Mouse (Mus musculus) forebrain, embryonic 10.5 days (tissue): ENCODE data around the gene Spata3. TPM values are rescaled to one million over a fixed set of nuclear protein-coding genes. Genes with fewer than 3 reads are reported as not detected.
"Not testable (repeated sequence)": the region's sequence is repeated elsewhere in the genome, so short reads cannot be mapped to it uniquely, and the experiment has no call there.

Experiments used
- DNase-seq: peaks from one replicate; pipeline ENCODE4 v3.0.0-alpha.2; 2017; ENCODE audit warnings: low spot score; ENCODE audit errors: extremely low spot score
- H3K27ac ChIP-seq: fragments of 300-500 bp; sonication (generic); 2 replicates; pipeline ENCODE4 v1.5.1; 2016; ENCODE audit warnings: mild to moderate bottlenecking
- H3K27me3 ChIP-seq: fragments of 300-500 bp; sonication (generic); 2 replicates; pipeline ENCODE4 v1.6.1; 2016; ENCODE audit warnings: mild to moderate bottlenecking; ENCODE audit not compliant: poor library complexity, severe bottlenecking
- H3K36me3 ChIP-seq: fragments of 300-500 bp; sonication (generic); replicated peaks from 2 replicates; pipeline ENCODE4 v1.6.1; 2016; ENCODE audit warnings: mild to moderate bottlenecking, moderate library complexity
- H3K4me1 ChIP-seq: fragments of 300-500 bp; sonication (generic); 2 replicates; pipeline ENCODE4 v1.6.1; 2016
- H3K4me3 ChIP-seq: fragments of 300-500 bp; sonication (generic); 2 replicates; pipeline ENCODE4 v1.5.1; 2016; ENCODE audit warnings: mild to moderate bottlenecking, moderate library complexity
- H3K9me3 ChIP-seq: fragments of 300-500 bp; sonication (generic); 2 replicates; pipeline ENCODE4 v1.6.1; 2016; ENCODE audit warnings: mild to moderate bottlenecking, moderate library complexity
- WGBS: fragments of 180-500 bp; shearing (Covaris S2); methylation state at CpG from one replicate; pipeline ENCODE4 v1.1.7; 2016; 5-methylcytosine and 5-hydroxymethylcytosine counted together
- polyA plus RNA-seq: library from polyadenylated mRNA; unstranded; fragments of >200 nt; fragmentation: Nextera tagmentation; extraction: Ambion mirVana; gene quantifications from 2 replicates; pipeline ENCODE4 v1.2.1, GENCODE M21; 2016

The Spata3 gene
- polyA plus RNA-seq, 1 experiment from 2014 or later: not detected

GRCm38 (mm10) chr1:85997221-85997620, 19.4 kb upstream of the Spata3 start:
- Histone ChIP-seq H3K9me3 (peaks cover 4% of the 10 kb centered on the region; the same call in 1 of the 2 replicates), H3K4me3 (no peak overlapping the region), H3K4me1 (no peaks in the 10 kb centered on the region), H3K27me3 (no peaks in the 10 kb centered on the region), H3K36me3 (no peaks in the 10 kb centered on the region), H3K27ac (no peak overlapping the region)
- no peak for DNase-seq
- WGBS: 96% methylated on average over 1 of the region's 1 CpGs

- 85% methylated on average over 4 of the region's 4 CpGs for WGBS
- Histone ChIP-seq H3K9me3 (peaks cover 4% of the 10 kb centered on the region; the same call in 1 of the 2 replicates), H3K36me3 (no peaks in the 10 kb centered on the region), H3K4me3 (no peak overlapping the region), H3K4me1 (no peaks in the 10 kb centered on the region), H3K27me3 (no peaks in the 10 kb centered on the region), H3K27ac (no peak overlapping the region)
- DNase-seq: no peak
Observed at GRCm38 (mm10) chr1:85998012-85998411, 18.6 kb upstream of the Spata3 start.

GRCm38 (mm10) chr1:85999853-86000570, 16.6 kb upstream of the Spata3 start:
- H3K36me3 ChIP-seq: no peaks in the 10 kb centered on the region
- H3K4me3 ChIP-seq: no peak overlapping the region
- H3K4me1 ChIP-seq: no peaks in the 10 kb centered on the region
- 86% methylated on average over 18 of the region's 18 CpGs for WGBS
- H3K27ac ChIP-seq: no peak overlapping the region
- no peaks in the 10 kb centered on the region for H3K27me3 ChIP-seq
- no peak for DNase-seq
- peaks cover 4% of the 10 kb centered on the region; the same call in 1 of the 2 replicates for H3K9me3 ChIP-seq

GRCm38 (mm10) chr1:86005540-86005939, 11.1 kb upstream of the Spata3 start:
- Histone ChIP-seq H3K27me3 (no peaks in the 10 kb centered on the region; the same call in 1 of the 2 replicates), H3K4me1 (no peaks in the 10 kb centered on the region), H3K4me3 (no peak overlapping the region), H3K27ac (no peak overlapping the region), H3K36me3 (no peaks in the 10 kb centered on the region), H3K9me3 (no peaks in the 10 kb centered on the region)
- DNase-seq: no peak
- 94% methylated on average over 10 of the region's 10 CpGs for whole genome bisulfite sequencing

DNA sequence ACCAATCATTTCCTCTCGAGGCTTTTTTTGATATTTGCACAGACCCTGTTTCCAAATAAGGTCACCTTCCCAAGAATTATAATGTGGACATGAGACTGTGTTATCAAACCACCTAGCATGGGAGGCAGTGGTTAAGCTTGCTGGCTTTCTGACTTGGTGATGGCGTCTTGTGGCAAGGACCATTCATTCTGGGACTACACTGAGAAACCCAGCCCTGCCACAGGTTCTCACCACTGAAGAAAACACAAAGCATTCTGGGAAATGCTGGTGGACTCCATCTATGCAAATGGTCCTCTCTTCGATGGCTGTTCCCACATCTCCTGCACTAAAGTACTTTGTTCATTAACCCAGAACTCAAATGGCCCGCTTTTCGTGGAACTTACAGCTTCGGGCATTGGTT, 10.6 kb upstream of the Spata3 start:
- Histone ChIP-seq H3K36me3 (no peaks in the 10 kb centered on the region), H3K27me3 (no peaks in the 10 kb centered on the region; the same call in 1 of the 2 replicates), H3K27ac (no peak overlapping the region), H3K4me3 (no peak overlapping the region), H3K4me1 (no peaks in the 10 kb centered on the region), H3K9me3 (no peaks in the 10 kb centered on the region)
- 91% methylated on average over 6 of the region's 6 CpGs for WGBS
- no peak for DNase-seq

DNA sequence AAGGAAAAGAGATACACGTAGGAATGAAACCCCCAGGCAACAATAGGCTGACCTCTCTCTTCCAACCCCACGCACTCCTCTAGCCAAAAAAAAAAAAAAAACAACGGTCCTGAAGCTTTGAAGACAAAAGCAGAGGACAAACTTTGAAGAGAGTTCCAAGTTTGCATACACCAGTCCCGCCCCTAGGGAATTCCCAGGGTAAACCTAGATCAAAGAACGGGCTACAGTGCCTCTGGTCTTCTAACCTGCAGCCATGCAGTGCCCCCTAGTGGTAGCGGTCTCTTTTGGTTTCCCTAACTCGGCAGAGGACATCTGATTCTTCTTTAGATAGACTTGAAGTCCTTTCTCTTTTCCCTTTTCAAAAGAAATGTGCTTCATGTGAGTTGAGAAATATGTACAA, 8.8 kb upstream of the Spata3 start:
- no peaks in the 10 kb centered on the region; the same call in 1 of the 2 replicates for H3K27me3 ChIP-seq
- H3K4me1 ChIP-seq: no peaks in the 10 kb centered on the region
- no peak overlapping the region for H3K4me3 ChIP-seq
- peaks cover 2% of the 10 kb centered on the region; the same call in 1 of the 2 replicates for H3K9me3 ChIP-seq
- no peaks in the 10 kb centered on the region for H3K36me3 ChIP-seq
- no peak overlapping the region for H3K27ac ChIP-seq
- WGBS: 4% methylated on average over 7 of the region's 7 CpGs
- peak; percentile 85 for DNase-seq

DNA sequence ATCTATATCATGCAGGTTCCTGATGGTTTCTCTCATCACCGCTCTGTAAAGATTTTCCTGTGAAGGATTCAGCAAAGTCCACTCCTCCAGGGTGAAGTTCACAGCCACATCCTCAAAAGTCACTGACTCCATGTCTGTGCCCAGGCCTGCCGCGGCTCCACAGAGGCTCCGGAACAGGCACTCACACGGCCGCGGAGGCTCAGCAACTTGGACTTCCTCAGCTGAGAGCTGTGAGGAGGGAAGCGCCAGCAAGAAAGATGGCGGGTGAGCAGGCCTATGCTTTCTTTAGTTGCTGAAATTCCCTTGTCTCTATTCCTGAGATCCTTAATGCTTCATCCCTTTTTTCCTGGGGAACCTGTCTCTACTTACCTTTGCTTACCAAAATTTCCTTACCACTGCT, 858 bp upstream of the Spata3 start:
- not testable (repeated sequence) for H3K4me3 ChIP-seq, H3K27ac ChIP-seq, H3K9me3 ChIP-seq, DNase-seq, H3K36me3 ChIP-seq
- 95% methylated on average over 9 of the region's 9 CpGs for WGBS
- H3K27me3 ChIP-seq: peaks cover 47% of the 10 kb centered on the region
- H3K4me1 ChIP-seq: peaks cover 13% of the 10 kb centered on the region

DNA sequence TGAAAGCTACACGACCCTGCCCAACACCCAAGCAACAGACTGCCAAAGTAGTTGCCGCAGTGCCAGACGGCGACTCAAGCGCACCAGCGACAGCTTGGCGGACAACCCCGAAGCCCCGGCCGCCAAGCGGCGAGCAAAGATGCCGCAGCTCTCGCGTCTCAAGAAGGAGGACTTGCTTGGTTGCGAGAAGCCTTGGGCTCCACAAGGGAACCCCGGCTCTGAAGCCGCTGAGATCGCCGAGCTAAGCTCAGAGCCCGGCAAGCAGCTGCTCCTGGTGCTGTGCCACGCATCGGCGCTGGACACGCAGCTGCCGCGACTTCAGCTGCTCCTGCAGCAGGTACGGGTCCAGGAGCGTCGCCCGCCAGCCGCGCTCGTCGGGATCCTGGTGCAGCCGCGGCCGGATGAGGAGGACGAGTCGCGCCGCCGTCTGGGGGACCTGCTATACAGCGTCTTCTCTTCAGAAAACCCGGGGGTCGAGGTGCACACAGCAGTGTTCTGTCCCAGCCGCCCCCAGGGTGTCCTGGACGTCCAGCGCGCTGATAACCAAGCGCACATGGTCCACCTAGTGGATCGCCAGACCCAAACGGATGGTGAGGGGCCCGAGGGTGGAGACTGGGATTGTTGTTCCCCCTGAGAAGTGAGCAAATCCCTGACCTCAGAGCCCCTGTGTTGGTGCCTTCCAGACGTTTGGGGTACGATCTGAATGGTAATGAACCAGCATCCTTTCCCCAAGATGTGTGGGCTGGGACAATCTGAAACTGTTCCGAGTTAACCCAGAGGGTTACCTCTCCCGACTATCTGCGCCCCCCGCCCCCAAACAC, 1.8 kb downstream of the Spata3 start:
- WGBS: 3% methylated on average over 60 of the region's 60 CpGs
- Histone ChIP-seq H3K27me3 (peaks cover 56% of the 10 kb centered on the region), H3K27ac (peak overlapping the region; percentile 70)

DNA sequence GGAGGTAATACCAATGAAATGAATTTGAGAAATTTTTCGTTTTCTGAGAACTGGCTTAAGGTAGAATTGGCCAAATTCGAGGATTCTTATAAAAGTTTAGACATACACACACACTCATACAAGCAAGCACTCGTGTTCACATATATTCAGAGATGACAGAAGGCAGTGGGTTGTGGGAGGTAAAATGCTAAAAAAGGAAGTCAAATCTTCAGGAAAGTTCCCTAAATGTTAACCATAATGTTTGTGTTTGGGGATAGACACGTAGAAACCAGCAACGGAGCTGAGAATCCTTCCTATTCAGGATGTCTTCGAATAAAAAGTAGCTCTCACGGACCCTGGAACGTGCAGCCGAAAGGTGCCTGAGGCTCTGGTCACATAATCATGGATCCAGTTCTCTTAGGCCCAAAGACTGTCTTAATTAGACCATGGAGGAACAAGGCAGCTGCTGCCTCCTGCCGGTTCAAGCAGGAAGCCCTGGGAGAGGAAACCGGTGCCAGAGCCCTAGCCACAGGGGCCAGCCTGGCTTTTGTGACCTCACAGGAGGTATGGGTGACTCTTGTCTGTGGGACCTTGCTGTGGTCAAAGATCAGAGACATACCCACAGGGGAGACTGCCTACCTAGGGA, 4.9 kb downstream of the Spata3 start:
- Histone ChIP-seq H3K4me3 (no peak overlapping the region), H3K9me3 (no peaks in the 10 kb centered on the region), H3K27ac (no peak overlapping the region), H3K4me1 (peaks cover 13% of the 10 kb centered on the region), H3K36me3 (no peaks in the 10 kb centered on the region), H3K27me3 (peaks cover 52% of the 10 kb centered on the region)
- 72% methylated on average over 11 of the region's 11 CpGs for WGBS
- no peak for DNase-seq

More for the DNA sequence above, 1.8 kb downstream of the Spata3 start:
- peaks cover 13% of the 10 kb centered on the region for H3K4me1 ChIP-seq
- no peaks in the 10 kb centered on the region for H3K9me3 ChIP-seq
- peak; percentile 76 for DNase-seq
- peak overlapping the region; percentile 64 for H3K4me3 ChIP-seq
- no peaks in the 10 kb centered on the region for H3K36me3 ChIP-seq

- DNase-seq: no peak
- WGBS: 17% methylated on average over 11 of the region's 11 CpGs
Observed at GRCm38 (mm10) chr1:86032273-86032987, 15.8 kb downstream of the Spata3 start.

DNA sequence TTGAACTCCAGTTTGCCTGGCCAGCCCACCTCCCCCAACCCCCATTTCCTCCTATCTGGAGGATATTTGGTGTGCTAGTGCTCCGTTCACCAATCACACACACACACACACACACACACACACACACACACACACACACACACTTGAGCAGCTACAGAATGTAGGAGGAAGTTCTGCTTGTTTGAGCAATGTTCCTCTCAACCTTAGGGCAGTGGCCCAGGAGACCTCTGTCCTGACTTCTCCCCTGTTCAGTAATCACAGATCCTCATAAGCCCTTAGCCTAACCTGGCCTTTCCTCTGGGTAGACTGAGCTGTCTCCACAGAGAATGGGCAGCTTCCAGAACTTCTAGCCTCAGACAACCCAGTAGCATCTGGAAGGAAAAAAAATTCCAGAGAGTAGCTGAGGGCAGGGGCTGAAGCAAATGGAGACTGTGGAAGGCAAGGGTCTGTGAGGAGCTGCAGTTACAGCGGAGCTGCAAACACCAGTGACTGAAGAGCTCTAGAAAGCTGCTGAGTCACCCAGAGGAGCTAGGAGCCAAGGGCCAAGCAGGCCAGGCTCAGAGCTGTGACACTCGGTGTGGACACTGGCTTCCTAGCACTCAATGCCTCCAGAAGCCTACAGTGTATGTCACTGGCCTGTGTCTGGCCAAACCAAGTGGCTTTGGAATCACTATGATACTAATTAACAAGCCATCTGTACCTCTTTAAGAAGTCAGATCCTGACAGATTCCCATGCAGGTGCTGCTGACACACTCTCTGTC, 21.8 kb downstream of the Spata3 start:
- no peaks in the 10 kb centered on the region for H3K36me3 ChIP-seq
- H3K4me3 ChIP-seq: no peak overlapping the region
- H3K4me1 ChIP-seq: no peaks in the 10 kb centered on the region
- no peak overlapping the region for H3K27ac ChIP-seq
- no peak for DNase-seq
- peaks cover 5% of the 10 kb centered on the region for H3K27me3 ChIP-seq
- 75% methylated on average over 3 of the region's 3 CpGs for WGBS
- peaks cover 14% of the 10 kb centered on the region for H3K9me3 ChIP-seq

More at GRCm38 (mm10) chr1:86032273-86032987, 15.8 kb downstream of the Spata3 start:
- Histone ChIP-seq H3K4me3 (no peak overlapping the region), H3K36me3 (no peaks in the 10 kb centered on the region), H3K27me3 (0 out of 2 replicates have a peak, but pooled peaks cover 4% of the 10 kb centered on the region), H3K27ac (0 out of 2 replicates have a peak overlapping the region, but pooled peaks have one; percentile 7), H3K4me1 (peaks cover 13% of the 10 kb centered on the region), H3K9me3 (no peaks in the 10 kb centered on the region)
